Mouse (Mus musculus): Measurements from ENCODE around the gene Slc4a5.

The Slc4a5 gene

GRCm38 (mm10) chr6:83206321-83206720 lies 13.3 kb upstream of the Slc4a5 start:
- no peak for TF ChIP-seq GATA4 (IDR thresholded peaks at IDR 0.05; ENCODE audit: insufficient replicate concordance, low read length)

GRCm38 (mm10) chr6:83207361-83208049 lies 12.1 kb upstream of the Slc4a5 start:
- no peak for TF ChIP-seq GATA4 (IDR thresholded peaks at IDR 0.05; ENCODE audit: insufficient replicate concordance, low read length)

DNA sequence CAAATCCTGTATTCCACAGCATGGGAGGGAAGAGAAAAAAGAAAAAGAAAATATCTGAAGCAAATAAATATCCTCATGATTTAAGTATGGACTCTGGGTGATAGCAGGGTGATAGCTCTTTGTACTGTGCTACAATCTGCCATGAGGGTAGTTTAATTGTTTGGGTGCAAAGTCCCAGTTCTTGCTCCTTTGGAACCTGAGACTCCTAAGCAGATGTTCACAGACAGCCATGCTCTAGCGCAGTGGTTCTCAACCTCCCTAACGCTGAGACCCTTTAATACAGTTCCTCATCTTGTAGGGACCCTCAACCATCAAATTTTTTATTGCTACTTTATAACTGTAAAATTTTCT lies 11.6 kb upstream of the Slc4a5 start:
- TF ChIP-seq GATA4 (IDR thresholded peaks at IDR 0.05; ENCODE audit: insufficient replicate concordance, low read length): no peak

DNA sequence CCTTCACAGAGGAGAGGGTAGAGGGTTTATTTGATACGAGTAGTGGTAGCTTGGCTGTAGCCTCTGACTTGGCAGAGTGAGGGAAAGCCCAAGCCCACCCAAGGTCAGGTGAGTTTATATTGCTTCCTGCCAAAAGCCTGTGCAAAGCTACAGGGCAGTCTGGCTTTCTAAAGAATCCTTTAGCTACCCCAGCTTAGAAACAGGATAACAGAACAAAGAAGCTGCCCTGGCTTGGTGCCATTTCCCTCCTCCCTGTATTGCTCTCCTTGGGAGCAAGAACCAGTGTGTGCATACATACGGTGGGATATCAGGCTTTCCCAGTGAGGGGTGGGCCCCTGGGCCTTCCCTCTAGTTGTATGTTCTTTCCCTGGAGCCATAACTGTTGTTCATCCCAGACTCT lies 9.1 kb upstream of the Slc4a5 start:
- TF ChIP-seq GATA4 (IDR thresholded peaks at IDR 0.05; ENCODE audit: insufficient replicate concordance, low read length): no peak

DNA sequence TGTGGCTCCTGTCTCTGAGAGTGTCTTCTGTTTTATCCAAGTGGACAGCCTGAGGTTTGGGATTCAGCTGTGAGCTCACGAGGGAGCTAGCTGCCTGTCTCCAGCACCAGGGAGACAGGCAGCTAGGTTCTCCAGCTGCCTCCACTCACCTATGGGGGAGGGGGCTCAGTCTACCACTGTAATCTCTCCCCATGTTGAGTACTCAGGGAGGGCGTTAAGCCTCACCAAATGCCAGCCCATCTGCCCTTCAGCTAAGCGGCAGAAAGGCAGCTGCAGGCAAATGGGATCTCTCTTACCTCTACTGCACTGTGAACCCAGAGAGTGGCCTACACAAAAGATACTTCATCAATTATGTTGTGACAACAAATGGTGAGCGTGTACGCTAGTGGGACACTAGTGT lies 8.1 kb upstream of the Slc4a5 start:
- TF ChIP-seq GATA4 (IDR thresholded peaks at IDR 0.05; ENCODE audit: insufficient replicate concordance, low read length): no peak

- TF ChIP-seq GATA4 (IDR thresholded peaks at IDR 0.05; ENCODE audit: insufficient replicate concordance, low read length): no peak
These were observed 4.5 kb upstream of the Slc4a5 start for GRCm38 (mm10) chr6:83215002-83215666.

GRCm38 (mm10) chr6:83231486-83231885 lies 11.9 kb downstream of the Slc4a5 start:
- no peak for TF ChIP-seq GATA4 (IDR thresholded peaks at IDR 0.05; ENCODE audit: insufficient replicate concordance, low read length)

GRCm38 (mm10) chr6:83233306-83233705 lies 13.7 kb downstream of the Slc4a5 start:
- TF ChIP-seq GATA4 (IDR thresholded peaks at IDR 0.05; ENCODE audit: insufficient replicate concordance, low read length): no peak

- TF ChIP-seq GATA4 (IDR thresholded peaks at IDR 0.05; ENCODE audit: insufficient replicate concordance, low read length): no peak
These were observed 14.7 kb downstream of the Slc4a5 start for GRCm38 (mm10) chr6:83234280-83234741.

- TF ChIP-seq GATA4 (IDR thresholded peaks at IDR 0.05; ENCODE audit: insufficient replicate concordance, low read length): no peak
These were observed 17.5 kb downstream of the Slc4a5 start for GRCm38 (mm10) chr6:83237123-83237522.

- no peak for TF ChIP-seq GATA4 (IDR thresholded peaks at IDR 0.05; ENCODE audit: insufficient replicate concordance, low read length)
These were observed 24.9 kb downstream of the Slc4a5 start for GRCm38 (mm10) chr6:83244422-83245061.

DNA sequence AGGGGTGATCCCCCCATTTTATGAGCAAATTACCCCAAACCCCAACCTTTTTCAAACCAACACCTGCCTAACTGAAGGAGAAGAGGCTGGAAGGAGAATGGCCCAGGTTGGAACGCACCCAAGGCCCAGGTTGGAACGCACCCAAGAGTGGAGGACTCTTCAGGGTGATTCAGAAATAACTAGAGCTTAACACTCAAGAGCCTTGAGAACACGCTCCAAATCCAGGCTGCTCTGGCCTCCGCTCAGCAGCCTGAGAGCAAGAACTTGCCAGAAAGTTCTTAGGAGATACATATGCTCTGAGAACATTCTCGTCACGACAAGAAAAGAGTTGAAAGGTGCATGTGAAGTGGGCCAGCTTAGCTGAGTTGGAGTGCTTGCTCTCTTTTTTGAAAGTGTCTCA lies 25.5 kb downstream of the Slc4a5 start:
- TF ChIP-seq GATA4 (IDR thresholded peaks at IDR 0.05; ENCODE audit: insufficient replicate concordance, low read length): no peak

DNA sequence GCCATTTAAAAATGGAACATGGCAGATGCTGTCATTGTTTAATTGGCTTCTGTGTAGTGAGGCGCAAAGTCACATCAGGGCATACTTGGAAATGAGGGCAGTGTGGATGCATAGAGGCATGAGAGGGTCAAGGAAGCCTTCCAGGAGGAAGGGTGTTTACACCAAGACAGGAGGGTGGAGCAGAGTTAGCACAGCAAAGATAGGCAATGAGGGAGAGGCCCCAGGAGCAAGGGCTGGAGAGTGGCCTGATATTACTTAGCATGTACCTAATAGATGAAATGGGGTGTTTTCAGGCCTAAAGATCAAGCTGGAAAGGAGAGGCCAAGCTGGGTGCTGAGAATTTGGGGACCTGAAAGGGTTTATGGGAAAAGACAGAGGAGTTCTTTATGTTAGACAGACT lies 26.4 kb downstream of the Slc4a5 start:
- TF ChIP-seq GATA4 (IDR thresholded peaks at IDR 0.05; ENCODE audit: insufficient replicate concordance, low read length): no peak

GRCm38 (mm10) chr6:83246750-83247149 lies 27.1 kb downstream of the Slc4a5 start:
- TF ChIP-seq GATA4 (IDR thresholded peaks at IDR 0.05; ENCODE audit: insufficient replicate concordance, low read length): no peak

DNA sequence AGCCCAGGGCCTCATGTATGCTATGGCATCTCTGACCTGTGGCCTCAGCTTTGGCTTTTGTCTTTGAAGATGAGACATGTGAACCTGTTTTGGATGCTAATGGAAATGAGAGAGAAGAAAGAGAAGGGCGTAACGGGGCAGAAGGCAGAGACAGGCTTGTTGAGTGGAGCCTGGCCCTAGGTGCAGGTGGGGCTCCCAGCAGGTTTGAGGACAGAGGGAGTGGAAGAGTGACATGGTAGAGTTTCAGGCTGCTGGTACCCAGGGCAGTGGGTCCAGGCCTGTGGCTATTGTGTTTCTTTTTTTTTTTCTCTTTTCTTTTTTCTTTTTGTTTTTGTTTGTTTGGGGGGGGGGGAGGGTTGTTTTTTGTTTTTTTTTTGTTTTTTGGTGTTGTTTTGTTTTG lies 27.5 kb downstream of the Slc4a5 start:
- TF ChIP-seq GATA4 (IDR thresholded peaks at IDR 0.05; ENCODE audit: insufficient replicate concordance, low read length): no peak

GRCm38 (mm10) chr6:83254242-83254641 lies 34.6 kb downstream of the Slc4a5 start:
- no peak for TF ChIP-seq GATA4 (IDR thresholded peaks at IDR 0.05; ENCODE audit: insufficient replicate concordance, low read length)

Data from liver, adult (tissue).